Mouse (Mus musculus) forebrain, embryonic 10.5 days (tissue): ENCODE measurements at regions not wholly inside any gene's neighbourhood (a gene's known extent, or its start where the extent isn't known, plus 50 kb on each side); places are given as distances from the start of the nearest gene placed in this dataset.
A peak's percentile ranks its signal among the peaks of the same experiment; 100 is the strongest.

Experiments used
- DNase-seq: peaks from one replicate; pipeline ENCODE4 v3.0.0-alpha.2; 2017; ENCODE audit warnings: low spot score; ENCODE audit errors: extremely low spot score
- H3K27ac ChIP-seq: fragments of 300-500 bp; sonication (generic); 2 replicates; pipeline ENCODE4 v1.5.1; 2016; ENCODE audit warnings: mild to moderate bottlenecking
- H3K27me3 ChIP-seq: fragments of 300-500 bp; sonication (generic); 2 replicates; pipeline ENCODE4 v1.6.1; 2016; ENCODE audit warnings: mild to moderate bottlenecking; ENCODE audit not compliant: poor library complexity, severe bottlenecking
- H3K36me3 ChIP-seq: fragments of 300-500 bp; sonication (generic); replicated peaks from 2 replicates; pipeline ENCODE4 v1.6.1; 2016; ENCODE audit warnings: mild to moderate bottlenecking, moderate library complexity
- H3K4me1 ChIP-seq: fragments of 300-500 bp; sonication (generic); 2 replicates; pipeline ENCODE4 v1.6.1; 2016
- H3K4me3 ChIP-seq: fragments of 300-500 bp; sonication (generic); 2 replicates; pipeline ENCODE4 v1.5.1; 2016; ENCODE audit warnings: mild to moderate bottlenecking, moderate library complexity
- H3K9me3 ChIP-seq: fragments of 300-500 bp; sonication (generic); 2 replicates; pipeline ENCODE4 v1.6.1; 2016; ENCODE audit warnings: mild to moderate bottlenecking, moderate library complexity
- WGBS: fragments of 180-500 bp; shearing (Covaris S2); methylation state at CpG from one replicate; pipeline ENCODE4 v1.1.7; 2016; 5-methylcytosine and 5-hydroxymethylcytosine counted together

GRCm38 (mm10) chr6:78115079-78115478 lies 135.6 kb upstream of the Ctnna2 start:
- Histone ChIP-seq H3K27ac (no peak overlapping the region), H3K9me3 (no peaks in the 10 kb centered on the region), H3K36me3 (no peaks in the 10 kb centered on the region), H3K27me3 (no peaks in the 10 kb centered on the region), H3K4me3 (no peak overlapping the region), H3K4me1 (peaks cover 7% of the 10 kb centered on the region)
- peak; percentile 17 for DNase-seq
- 33% methylated on average over 4 of the region's 4 CpGs for WGBS

DNA sequence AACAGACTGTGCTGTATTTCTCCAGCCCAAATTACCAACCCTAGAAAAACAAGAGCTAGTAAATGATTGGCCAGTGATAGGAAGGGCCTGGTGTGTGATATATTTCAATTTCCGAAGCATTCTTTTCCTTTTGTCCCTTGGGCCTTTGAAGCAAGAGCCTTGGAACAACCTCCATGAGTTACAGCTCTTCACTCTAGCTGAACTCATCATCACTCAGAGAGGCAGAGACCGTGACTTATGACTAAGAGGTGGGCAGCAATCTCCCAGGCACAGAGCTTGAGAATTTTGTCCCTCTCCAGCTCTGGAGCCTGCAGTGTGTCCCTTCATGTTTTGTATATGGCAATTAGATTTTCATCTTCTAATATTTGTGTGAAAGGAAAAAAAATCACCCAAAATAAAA lies 103.0 kb upstream of the Ctnna2 start:
- no peaks in the 10 kb centered on the region for H3K27me3 ChIP-seq
- no peak overlapping the region for H3K27ac ChIP-seq
- WGBS: 88% methylated on average over 2 of the region's 2 CpGs

DNA sequence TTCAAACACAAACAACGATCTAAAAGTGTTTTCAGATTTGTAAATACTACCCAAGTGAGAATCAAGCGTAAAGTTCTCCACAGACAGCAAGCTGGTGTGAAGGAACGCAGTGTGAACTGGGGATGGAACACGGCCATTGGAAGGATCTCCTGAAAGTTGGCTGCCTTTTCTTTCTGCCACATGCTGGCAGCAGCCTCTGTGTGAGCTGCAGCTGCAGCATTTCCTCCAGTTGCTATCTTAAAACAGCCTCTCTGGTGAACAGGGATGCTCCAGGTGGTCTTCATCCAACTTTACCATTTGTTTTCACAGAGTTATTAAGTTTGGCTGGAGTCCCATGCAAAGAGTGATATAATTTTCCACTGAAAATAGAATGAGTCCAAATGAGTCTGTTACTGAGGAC lies 99.4 kb upstream of the Ctnna2 start:
- H3K27me3 ChIP-seq: no peaks in the 10 kb centered on the region
- no peaks in the 10 kb centered on the region for H3K4me1 ChIP-seq
- no peak for DNase-seq
- no peaks in the 10 kb centered on the region for H3K9me3 ChIP-seq
- no peak overlapping the region for H3K4me3 ChIP-seq
- H3K27ac ChIP-seq: no peak overlapping the region
- 87% methylated on average over 4 of the region's 4 CpGs for WGBS
- H3K36me3 ChIP-seq: no peaks in the 10 kb centered on the region

More for the DNA sequence above, 103.0 kb upstream of the Ctnna2 start:
- DNase-seq: no peak
- Histone ChIP-seq H3K4me1 (no peaks in the 10 kb centered on the region), H3K9me3 (no peaks in the 10 kb centered on the region), H3K4me3 (no peak overlapping the region), H3K36me3 (no peaks in the 10 kb centered on the region)

GRCm38 (mm10) chr6:78066323-78066722 lies 86.8 kb upstream of the Ctnna2 start:
- DNase-seq: no peak
- Histone ChIP-seq H3K4me1 (no peaks in the 10 kb centered on the region), H3K27ac (no peak overlapping the region), H3K27me3 (no peaks in the 10 kb centered on the region), H3K36me3 (no peaks in the 10 kb centered on the region), H3K4me3 (no peak overlapping the region), H3K9me3 (no peaks in the 10 kb centered on the region)
- WGBS: 85% methylated on average over 1 of the region's 1 CpGs

GRCm38 (mm10) chr6:78065737-78066136 lies 86.2 kb upstream of the Ctnna2 start:
- DNase-seq: no peak
- 76% methylated on average over 2 of the region's 2 CpGs for WGBS
- Histone ChIP-seq H3K4me3 (no peak overlapping the region), H3K36me3 (no peaks in the 10 kb centered on the region), H3K27ac (no peak overlapping the region), H3K9me3 (no peaks in the 10 kb centered on the region), H3K4me1 (no peaks in the 10 kb centered on the region), H3K27me3 (no peaks in the 10 kb centered on the region)
